Mouse (Mus musculus) forebrain, embryonic 16.5 days (tissue): ENCODE measurements around the gene Lbh. TPM values are rescaled to one million over a fixed set of nuclear protein-coding genes. Genes with fewer than 3 reads are reported as not detected.

Experiments used
- ATAC-seq: fragments of 200-750 bp; cut with Nextera tagmentation; 2 replicates; pipeline ENCODE4 v1.8.0; 2017; ENCODE audit warnings: mild to moderate bottlenecking, moderate library complexity
- H3K27ac ChIP-seq: fragments of 300-500 bp; sonication (generic); 2 replicates; pipeline ENCODE4 v1.5.1; 2014; ENCODE audit warnings: low read length, control low read depth
- H3K27me3 ChIP-seq: fragments of 300-500 bp; sonication (generic); replicated peaks from 2 replicates; pipeline ENCODE4 v1.6.1; 2014; ENCODE audit warnings: low read length; ENCODE audit not compliant: control insufficient read depth, insufficient read depth
- H3K36me3 ChIP-seq: fragments of 300-500 bp; sonication (generic); 2 replicates; pipeline ENCODE4 v1.6.1; 2014; ENCODE audit not compliant: control insufficient read depth, insufficient read depth
- H3K4me1 ChIP-seq: fragments of 300-500 bp; sonication (generic); replicated peaks from 2 replicates; pipeline ENCODE4 v1.6.1; 2014; ENCODE audit warnings: low read length; ENCODE audit not compliant: control insufficient read depth, insufficient read depth
- H3K4me2 ChIP-seq: fragments of 300-500 bp; sonication (generic); 2 replicates; pipeline ENCODE4 v1.6.1; 2014; ENCODE audit warnings: mild to moderate bottlenecking, low read length, control low read depth
- H3K4me3 ChIP-seq: fragments of 300-500 bp; sonication (generic); replicated peaks from 2 replicates; pipeline ENCODE4 v1.5.1; 2014; ENCODE audit warnings: mild to moderate bottlenecking, low read length, control low read depth
- H3K9ac ChIP-seq: fragments of 300-500 bp; sonication (generic); replicated peaks from 2 replicates; pipeline ENCODE4 v1.6.1; 2014; ENCODE audit warnings: low read depth, low read length, control low read depth
- H3K9me3 ChIP-seq: fragments of 300-500 bp; sonication (generic); 2 replicates; pipeline ENCODE4 v1.6.1; 2016; ENCODE audit warnings: low read length; ENCODE audit not compliant: control insufficient read depth
- WGBS: fragments of 180-500 bp; shearing (Covaris S2); extraction: QIAGEN DNeasy Blood & Tissue Kit; methylation state at CpG from one replicate; pipeline ENCODE4 v1.1.7; 2014; 5-methylcytosine and 5-hydroxymethylcytosine counted together
- polyA plus RNA-seq: library from polyadenylated mRNA; unstranded; fragments of >200 nt; fragmentation: Nextera tagmentation; extraction: Ambion mirVana; gene quantifications from 2 replicates; pipeline ENCODE4 v1.2.1, GENCODE M21; 2015

The Lbh gene
- polyA plus RNA-seq = 4.3 TPM in 2 replicates

DNA sequence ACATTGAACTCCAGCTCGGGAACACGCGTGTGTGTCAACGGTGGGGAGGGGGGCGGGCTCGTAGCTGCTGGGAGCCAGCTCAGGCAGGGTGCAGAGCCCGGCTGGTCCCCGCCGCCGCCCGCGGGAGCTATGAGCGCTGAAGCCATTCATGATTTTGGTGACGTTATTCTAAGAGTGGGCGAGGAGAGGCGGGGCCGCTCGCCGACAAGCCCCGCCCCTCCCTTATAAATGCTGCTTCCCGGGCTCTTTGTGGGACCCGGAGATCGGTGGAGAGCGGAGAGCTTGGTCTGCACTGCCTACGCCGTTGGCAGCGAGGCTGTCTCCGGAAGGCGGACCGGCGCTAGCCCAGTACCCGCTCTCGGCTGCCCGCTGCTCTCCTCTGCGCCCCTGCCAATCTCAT, at the start of gene Lbh:
Gene Lbh (plus strand): TSS at position 253 of the 400 bp plus-strand sequence.
- peak within 1 kb of the TSS; percentile 91 for H3K4me2 ChIP-seq
- ATAC-seq = peak; percentile 94
- H3K27ac ChIP-seq = peak within 1 kb of the TSS; percentile 88
- H3K36me3 ChIP-seq = no peaks in the 10 kb centered on the region
- H3K27me3 ChIP-seq = no peaks in the 10 kb centered on the region
- H3K4me3 ChIP-seq = peak within 1 kb of the TSS; percentile 90
- peaks cover 41% of the 10 kb centered on the region for H3K4me1 ChIP-seq
- H3K9ac ChIP-seq = peak within 1 kb of the TSS; percentile 96
- H3K9me3 ChIP-seq = no peaks in the 10 kb centered on the region
- WGBS = under 1% methylated on average over 35 of the region's 35 CpGs

DNA sequence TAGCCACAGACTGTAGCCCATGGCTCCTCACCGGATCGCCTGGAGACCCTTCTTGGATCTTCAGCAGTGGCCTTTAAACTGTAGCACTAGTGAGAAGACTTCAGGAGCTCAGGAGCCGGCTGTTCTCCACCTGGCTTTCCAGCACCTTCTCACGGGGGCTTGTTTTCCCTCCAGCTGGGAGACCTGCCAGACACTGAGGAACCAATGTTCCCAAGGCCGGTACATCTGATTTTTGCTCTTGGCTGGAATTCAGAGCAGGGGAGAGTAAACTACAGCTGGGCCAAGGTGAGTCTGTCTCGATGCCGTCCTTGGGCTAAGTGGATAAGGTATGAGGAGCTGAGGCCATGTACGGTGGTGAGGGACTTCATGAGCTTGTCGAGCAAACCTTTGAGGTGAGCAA, 39.1 kb upstream of the Lbh start:
- H3K9me3 ChIP-seq = no peaks in the 10 kb centered on the region
- no peaks in the 10 kb centered on the region for H3K36me3 ChIP-seq
- no peak overlapping the region for H3K4me2 ChIP-seq
- no peak overlapping the region for H3K27ac ChIP-seq
- H3K4me3 ChIP-seq = no peak overlapping the region
- no peak for ATAC-seq
- 87% methylated on average over 9 of the region's 9 CpGs for WGBS
- H3K9ac ChIP-seq = no peak overlapping the region
- H3K4me1 ChIP-seq = no peaks in the 10 kb centered on the region
- no peaks in the 10 kb centered on the region for H3K27me3 ChIP-seq

DNA sequence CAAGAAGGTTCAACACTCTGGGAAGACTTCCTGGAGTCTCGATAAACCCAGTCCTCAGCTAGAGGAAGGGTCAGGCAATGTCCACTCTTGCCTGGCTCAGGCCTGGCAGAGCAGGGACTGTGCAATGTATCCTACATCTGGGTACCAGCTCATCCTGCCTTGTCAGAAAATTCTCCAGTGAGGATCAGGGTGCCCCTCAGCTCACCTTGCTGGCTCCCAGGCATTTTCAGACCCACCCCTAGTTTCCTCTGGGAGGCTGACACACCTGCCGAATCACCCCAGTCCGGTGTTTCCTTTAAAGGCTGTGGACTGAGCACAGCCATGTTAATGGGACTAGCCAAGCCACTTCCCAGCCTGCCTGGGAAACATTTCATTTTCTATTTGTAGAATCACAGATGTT, 37.9 kb upstream of the Lbh start:
- no peak for ATAC-seq
- Histone ChIP-seq H3K27me3 (no peaks in the 10 kb centered on the region), H3K9me3 (no peaks in the 10 kb centered on the region), H3K4me1 (no peaks in the 10 kb centered on the region), H3K4me2 (no peak overlapping the region), H3K9ac (no peak overlapping the region), H3K36me3 (no peaks in the 10 kb centered on the region), H3K27ac (no peak overlapping the region), H3K4me3 (no peak overlapping the region)
- 87% methylated on average over 3 of the region's 3 CpGs for WGBS

DNA sequence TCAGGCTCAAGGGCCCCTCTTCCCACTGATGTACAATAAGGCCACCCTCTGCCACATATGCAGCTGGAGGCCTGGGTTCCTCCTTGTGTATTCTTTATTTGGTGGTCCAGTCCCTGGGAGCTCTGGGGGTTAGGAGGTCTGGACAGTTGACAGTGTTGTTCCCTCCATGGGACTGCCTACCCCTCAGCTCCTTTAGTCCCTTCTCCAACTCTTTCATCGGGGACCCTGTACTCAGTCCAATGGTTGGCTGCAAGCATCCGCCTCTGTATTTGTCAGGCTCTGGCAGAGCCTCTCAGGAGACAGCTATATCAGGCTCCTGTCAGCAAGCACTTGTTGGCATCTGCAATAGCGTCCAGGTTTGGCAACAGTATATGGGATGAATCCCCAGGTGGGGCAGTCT, 37.1 kb upstream of the Lbh start:
- H3K4me2 ChIP-seq = no peak overlapping the region
- ATAC-seq = no peak

DNA sequence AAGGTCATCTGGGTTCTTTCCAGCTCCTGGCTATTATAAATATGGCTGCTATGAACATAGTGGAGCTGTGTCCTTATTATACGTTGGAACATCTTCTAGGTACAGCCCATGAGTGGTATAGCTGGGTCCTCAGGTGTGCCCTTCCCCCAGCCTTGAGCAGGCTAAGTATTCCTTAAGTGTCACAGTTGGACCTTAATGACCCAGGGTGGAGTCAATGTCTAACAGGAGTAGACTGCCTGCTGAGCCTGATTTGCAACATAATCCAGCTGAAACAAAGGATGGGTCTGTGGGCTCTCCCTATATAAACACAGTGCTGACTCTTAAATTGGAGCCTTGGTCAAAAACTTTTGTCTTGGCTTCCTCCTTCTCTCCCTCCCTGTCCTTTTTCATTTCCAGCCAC, 36.3 kb upstream of the Lbh start:
- Histone ChIP-seq H3K4me3 (no peak overlapping the region), H3K4me1 (no peaks in the 10 kb centered on the region), H3K27ac (no peak overlapping the region), H3K9ac (no peak overlapping the region), H3K4me2 (no peak overlapping the region), H3K36me3 (no peaks in the 10 kb centered on the region), H3K9me3 (no peaks in the 10 kb centered on the region), H3K27me3 (no peaks in the 10 kb centered on the region)
- WGBS = 54% methylated on average over 1 of the region's 1 CpGs
- no peak for ATAC-seq

More for the DNA sequence above, 37.1 kb upstream of the Lbh start:
- H3K4me3 ChIP-seq = no peak overlapping the region
- H3K36me3 ChIP-seq = no peaks in the 10 kb centered on the region
- WGBS = 78% methylated on average over 3 of the region's 3 CpGs
- no peaks in the 10 kb centered on the region for H3K27me3 ChIP-seq
- no peaks in the 10 kb centered on the region for H3K4me1 ChIP-seq
- H3K9me3 ChIP-seq = no peaks in the 10 kb centered on the region
- no peak overlapping the region for H3K27ac ChIP-seq
- no peak overlapping the region for H3K9ac ChIP-seq

DNA sequence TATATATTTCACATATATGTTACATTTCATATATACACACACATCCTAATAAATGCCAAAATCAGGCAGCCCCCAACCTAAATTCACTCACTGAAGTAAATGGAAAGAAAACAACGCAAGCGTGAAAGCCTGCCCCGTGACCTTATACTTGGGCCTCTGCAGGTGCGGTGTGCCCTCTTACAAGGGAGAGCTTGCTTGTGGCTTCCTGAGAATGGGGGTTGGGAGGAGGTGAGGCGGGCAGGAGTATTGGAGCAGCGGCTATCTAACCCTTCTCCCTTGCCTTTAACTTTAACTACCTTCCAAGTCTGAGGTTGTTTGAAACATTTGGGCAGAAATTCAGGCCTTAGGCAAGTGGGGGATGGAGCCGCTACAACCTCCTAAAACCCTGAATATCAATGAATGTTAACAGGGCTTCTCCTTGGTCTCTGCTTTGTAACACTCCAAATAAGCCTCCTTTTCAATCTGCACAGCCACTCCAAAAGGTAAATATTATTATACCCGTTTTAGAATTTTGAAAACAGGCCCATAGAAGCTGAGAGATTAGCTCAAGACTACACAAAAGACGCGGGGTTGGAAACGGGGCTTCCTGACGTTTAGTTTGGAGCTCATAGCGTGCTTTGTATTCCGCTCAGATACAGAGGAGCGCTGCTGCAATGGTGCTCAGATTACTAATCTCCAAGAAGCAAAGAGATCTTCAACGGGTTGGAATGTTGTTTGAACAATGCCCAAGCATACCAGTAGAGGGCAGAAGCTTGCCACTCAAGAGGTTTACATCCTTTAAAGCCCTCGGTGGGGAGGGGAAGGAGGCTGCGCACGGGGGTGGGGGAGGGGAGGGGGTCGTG, 28.3 kb upstream of the Lbh start:
- Histone ChIP-seq H3K9ac (no peak overlapping the region), H3K36me3 (no peaks in the 10 kb centered on the region), H3K9me3 (no peaks in the 10 kb centered on the region), H3K4me1 (peaks cover 3% of the 10 kb centered on the region), H3K27me3 (no peaks in the 10 kb centered on the region), H3K4me2 (peak overlapping the region; percentile 15; the same call in 1 of the 2 replicates), H3K4me3 (no peak overlapping the region), H3K27ac (no peak overlapping the region)
- WGBS = 5% methylated on average over 20 of the region's 20 CpGs
- peak; percentile 89 for ATAC-seq

DNA sequence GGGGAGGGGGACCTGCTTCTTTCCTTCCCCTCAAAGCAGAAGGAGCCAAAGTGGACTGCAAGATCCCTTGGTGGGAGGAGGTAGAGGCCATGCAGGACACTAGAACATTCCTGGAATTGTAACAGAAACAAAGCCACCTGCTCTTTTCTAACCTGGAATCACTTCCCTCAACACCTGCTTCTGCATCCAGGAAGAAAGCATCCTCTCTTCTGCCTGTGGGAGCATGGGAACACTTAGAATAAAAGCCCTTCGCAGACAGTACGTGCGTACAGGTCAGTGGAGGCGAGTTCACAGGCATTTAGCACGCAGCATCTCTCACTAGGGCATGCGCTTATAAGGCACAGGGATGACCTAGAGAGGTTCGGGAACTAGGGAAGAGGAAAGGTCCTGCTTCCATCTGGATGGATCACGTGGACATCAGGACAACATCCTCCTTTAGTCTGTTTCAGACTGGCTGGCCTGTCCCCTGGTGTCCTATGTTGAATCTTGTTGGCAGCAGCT, 27.7 kb upstream of the Lbh start:
- H3K4me2 ChIP-seq = no peak overlapping the region
- H3K27me3 ChIP-seq = no peaks in the 10 kb centered on the region
- ATAC-seq = peak; percentile 35; the same call in 1 of the 2 replicates
- H3K4me3 ChIP-seq = no peak overlapping the region
- 60% methylated on average over 8 of the region's 8 CpGs for WGBS
- H3K27ac ChIP-seq = no peak overlapping the region
- H3K9me3 ChIP-seq = no peaks in the 10 kb centered on the region
- no peaks in the 10 kb centered on the region for H3K36me3 ChIP-seq
- no peak overlapping the region for H3K9ac ChIP-seq
- peaks cover 3% of the 10 kb centered on the region for H3K4me1 ChIP-seq

DNA sequence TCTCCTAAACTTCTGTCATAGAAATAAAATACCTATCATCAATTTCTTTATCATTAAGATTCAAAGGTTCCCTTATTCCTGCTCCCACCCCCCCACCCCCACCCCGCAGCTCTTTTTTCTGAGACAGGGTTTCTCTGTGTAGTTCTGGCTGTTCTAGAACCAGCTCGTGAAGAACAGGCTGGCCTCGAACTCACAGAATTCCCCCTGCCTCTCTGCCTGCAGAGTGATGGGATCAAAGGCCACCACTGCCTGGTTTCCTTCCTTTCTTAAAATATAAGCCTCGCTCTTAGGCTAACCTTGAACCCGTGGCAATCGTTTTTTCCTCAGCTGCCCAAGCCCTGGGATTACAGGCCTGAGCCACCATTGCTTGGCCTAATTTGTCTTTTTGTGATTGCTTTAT, 26.5 kb upstream of the Lbh start:
- Histone ChIP-seq H3K36me3 (no peaks in the 10 kb centered on the region), H3K9me3 (no peaks in the 10 kb centered on the region), H3K9ac (no peak overlapping the region), H3K27me3 (no peaks in the 10 kb centered on the region), H3K4me3 (no peak overlapping the region), H3K4me2 (no peak overlapping the region), H3K27ac (no peak overlapping the region), H3K4me1 (peaks cover 3% of the 10 kb centered on the region)
- 94% methylated on average over 6 of the region's 6 CpGs for WGBS
- ATAC-seq = no peak

DNA sequence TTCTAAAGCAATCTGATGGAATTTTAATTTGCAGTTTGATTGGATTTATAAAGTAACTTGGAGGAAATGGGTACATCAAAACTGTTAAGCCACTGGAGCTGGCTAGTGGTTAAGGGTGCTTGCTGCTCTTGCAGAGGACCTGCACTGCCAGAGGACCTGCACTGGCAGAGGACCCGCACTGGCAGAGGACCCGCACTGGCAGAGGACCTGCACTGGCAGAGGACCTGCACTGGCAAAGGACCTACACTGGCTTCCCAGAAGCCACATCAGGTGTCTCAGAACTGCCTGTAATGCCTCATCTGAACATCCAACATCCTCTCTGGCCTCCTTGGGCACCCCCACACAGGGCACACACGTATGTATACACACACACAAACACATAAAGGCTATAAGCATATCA, 22.6 kb upstream of the Lbh start:
- H3K9me3 ChIP-seq = no peaks in the 10 kb centered on the region
- no peaks in the 10 kb centered on the region for H3K27me3 ChIP-seq
- 95% methylated on average over 3 of the region's 3 CpGs for WGBS
- H3K27ac ChIP-seq = no peak overlapping the region
- H3K4me2 ChIP-seq = no peak overlapping the region
- H3K4me3 ChIP-seq = no peak overlapping the region
- no peaks in the 10 kb centered on the region for H3K36me3 ChIP-seq
- ATAC-seq = no peak
- no peaks in the 10 kb centered on the region for H3K4me1 ChIP-seq
- no peak overlapping the region for H3K9ac ChIP-seq
